Mouse (Mus musculus) adrenal gland, adult 18-20 months (tissue): ENCODE measurements around the gene Satb1. TPM values are rescaled to one million over a fixed set of nuclear protein-coding genes. Genes with fewer than 3 reads are reported as not detected.

Experiments
- DNase-seq, 2 experiments: peaks; one replicate each; pipeline ENCODE4 v3.0.0; 2021 to 2022; ENCODE audit warnings: low spot score in 2 of 2
- long read RNA-seq, 2 experiments: library from polyadenylated mRNA; stranded (forward); transcript quantifications; one replicate each; pipeline ENCODE4 v2.0.0; 2021
- total RNA-seq, 2 experiments: library from RNA; stranded (reverse); gene quantifications; 1 replicate in 1 of 2; 2 replicates in 1 of 2; pipeline ENCODE4 v1.2.3; 2021

Gene Satb1
- total RNA-seq = 10 to 100 TPM; 16.3 to 22.2 TPM
- long read RNA-seq, experiment 1, full-length matches to known transcripts = 5 of 9 reads
- long read RNA-seq, experiment 1, partial matches to known transcripts = 2 of 9 reads
- long read RNA-seq, experiment 1, other reads (novel, unspliced or antisense) = 2 of 9 reads
- long read RNA-seq, experiment 2, full-length matches to known transcripts = 3 of 12 reads
- long read RNA-seq, experiment 2, partial matches to known transcripts = 7 of 12 reads
- long read RNA-seq, experiment 2, other reads (novel, unspliced or antisense) = 2 of 12 reads

- peak; percentile 56 to 69 for DNase-seq
These were observed at the start of gene Satb1 for GRCm38 (mm10) chr17:51832900-51833577. TSS of gene Satb1 (minus strand) at chr17:51833290.

DNA sequence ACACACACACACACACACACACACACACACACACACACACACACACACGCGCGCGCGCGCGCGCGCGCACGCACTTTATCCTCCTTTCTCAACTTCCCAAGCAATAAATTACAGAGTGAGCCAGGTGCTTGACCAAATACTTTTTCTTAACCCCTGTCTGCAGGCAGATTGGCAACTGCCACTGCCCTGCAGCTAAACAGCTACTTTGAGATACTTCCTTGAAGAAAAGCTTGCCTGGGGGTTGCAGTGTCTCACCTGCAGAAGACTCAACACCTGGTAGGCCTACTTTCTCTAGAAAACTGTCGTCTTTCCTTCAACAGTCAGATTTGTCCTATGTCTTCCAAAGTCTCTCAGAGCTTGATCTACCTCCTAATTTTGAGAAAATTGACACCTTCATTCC is 49.5 kb upstream of the Satb1 start:
- no peak for DNase-seq

GRCm38 (mm10) chr17:51880895-51881622 is 48.0 kb upstream of the Satb1 start:
- DNase-seq = no peak

DNA sequence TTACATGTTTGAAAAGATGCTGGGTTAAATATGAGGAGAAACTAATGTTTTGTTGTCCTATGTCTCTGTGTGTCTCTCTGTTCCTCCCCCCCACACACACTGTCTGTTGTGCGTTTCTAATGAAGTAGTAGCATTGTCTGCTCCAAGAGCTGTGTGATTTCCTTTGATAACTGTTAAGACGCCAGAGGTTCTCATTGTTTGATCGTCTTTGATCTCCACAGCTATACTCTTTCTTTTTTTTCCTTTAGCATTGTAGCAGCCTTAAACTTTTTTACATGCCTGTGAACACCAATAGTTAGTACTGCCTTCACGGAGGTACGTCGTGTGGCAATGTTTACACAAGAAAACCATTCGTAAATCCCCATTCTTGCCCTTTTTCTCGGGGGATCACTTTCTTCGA is 47.1 kb upstream of the Satb1 start:
- DNase-seq = no peak

GRCm38 (mm10) chr17:51879736-51880135 is 46.6 kb upstream of the Satb1 start:
- no peak for DNase-seq

DNA sequence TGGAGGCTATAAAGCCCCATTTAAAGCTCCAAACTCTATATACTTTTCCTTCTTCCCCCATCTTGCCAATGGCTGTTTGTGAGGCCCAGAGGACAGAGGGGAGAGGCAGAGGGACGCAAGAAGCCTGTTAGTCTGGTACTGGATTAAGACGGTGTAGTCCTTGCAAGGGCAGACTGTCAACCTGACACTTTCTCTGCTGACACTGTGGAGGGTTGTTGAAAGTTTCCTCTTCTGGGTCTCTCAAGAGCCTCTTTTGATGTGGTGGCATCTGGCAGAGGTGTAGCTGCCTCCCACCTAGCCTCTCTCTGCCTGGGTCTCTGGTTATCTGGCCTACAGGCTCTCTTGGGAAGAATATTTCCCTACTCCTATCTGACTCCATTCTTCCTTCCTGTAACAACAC is 46.1 kb upstream of the Satb1 start:
- no peak for DNase-seq

DNA sequence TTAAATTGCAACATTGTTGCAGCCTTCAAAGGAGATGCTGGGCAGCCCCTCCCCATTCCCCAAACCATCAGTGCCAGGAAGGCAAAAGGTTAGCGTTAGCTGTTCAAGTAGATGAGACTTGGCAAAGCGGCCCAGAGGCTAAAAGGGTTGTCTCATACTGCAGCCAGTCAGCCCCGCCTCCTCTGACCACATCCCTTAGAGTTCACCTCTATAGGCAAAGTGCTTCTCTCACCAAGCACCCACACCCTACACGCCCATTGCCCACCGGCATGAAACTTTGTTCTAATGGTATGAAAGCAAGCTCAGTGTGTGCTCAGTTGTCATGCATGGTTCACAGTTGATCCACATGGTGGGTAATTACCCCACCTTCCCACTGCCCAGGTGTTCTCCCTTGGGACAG is 43.4 kb upstream of the Satb1 start:
- no peak for DNase-seq

DNA sequence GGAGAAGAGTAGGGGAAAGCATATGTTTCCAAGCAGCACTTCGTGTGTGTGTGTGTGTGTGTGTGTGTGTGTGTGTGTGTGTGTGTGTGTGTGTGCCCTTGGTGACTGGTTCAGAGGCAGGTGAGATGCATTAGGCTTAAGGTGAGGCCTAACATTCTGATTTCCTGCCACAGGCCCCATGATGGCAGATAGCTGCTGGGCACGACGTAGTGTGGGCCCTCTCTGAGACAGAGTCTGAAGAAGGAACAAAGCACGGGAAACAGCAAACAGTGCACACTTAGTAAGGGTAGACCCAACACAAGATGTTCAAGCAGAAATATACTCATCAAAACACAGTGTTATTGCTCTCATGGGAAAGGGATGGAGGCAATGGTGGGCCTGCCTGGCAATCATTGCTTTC is 24.5 kb upstream of the Satb1 start:
- DNase-seq = no peak

- no peak for DNase-seq
These were observed 23.2 kb upstream of the Satb1 start for GRCm38 (mm10) chr17:51856332-51856731.

DNA sequence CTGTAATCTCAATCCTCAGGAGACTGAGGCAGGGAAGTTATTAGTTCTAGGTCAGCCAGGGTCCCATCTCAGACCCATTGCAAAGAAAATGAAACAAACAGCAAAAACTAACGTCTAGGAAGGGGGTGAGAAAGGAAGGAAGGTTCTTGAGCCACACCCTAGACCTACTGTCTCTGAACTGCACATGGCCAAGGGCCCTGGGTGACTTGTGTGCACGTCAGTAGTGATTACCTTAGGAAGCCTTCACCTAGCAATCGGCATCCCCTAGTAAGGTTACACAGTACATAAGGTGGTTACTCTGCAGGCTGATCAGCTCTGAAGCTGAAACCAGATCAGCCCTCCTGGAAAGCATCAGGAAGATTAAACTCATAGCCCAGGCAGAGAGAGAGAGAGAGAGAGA is 22.2 kb upstream of the Satb1 start:
- no peak for DNase-seq

GRCm38 (mm10) chr17:51853952-51854351 is 20.9 kb upstream of the Satb1 start:
- no peak for DNase-seq

DNA sequence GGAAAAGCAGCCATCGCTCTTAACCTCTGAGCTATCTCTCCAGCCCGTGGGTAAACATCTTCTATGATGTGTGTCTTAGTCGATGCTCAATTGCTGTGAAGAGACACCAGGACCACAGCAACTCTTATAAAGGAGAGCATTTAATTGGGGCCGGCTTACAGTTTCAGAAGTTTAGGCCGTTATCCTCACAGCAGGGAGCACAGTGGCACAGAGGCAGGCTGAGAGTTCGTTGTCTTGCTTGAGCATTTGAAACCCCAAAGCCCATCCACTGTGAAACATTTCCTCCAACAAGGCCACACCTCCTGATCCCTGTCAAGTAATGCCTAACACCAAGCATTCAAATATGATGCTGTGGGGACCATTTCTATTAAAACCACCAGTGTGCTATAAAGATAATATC is 7.5 kb upstream of the Satb1 start:
- DNase-seq = no peak

DNA sequence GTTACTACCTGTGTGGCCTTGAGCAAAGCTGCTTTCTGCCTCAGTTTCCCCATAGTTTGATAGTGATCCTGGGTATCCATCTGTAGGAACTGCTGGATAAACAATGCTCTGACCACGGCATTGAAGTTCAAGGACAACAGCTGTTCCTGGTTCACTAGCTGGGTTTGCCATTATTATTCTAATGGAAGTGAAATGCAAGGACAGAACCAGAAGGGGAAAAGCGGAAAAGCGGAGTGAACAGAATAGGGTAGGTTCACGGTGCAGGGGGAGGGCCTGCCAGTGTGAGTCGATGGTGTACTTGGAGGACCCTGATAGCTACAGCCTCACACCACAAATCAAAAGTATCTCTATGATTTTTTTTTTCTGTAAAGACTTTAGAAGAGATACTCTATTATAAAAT is 6.4 kb upstream of the Satb1 start:
- DNase-seq = no peak

GRCm38 (mm10) chr17:51836901-51837300 is 3.8 kb upstream of the Satb1 start:
- no peak for DNase-seq

- no peak for DNase-seq
These were observed 3.2 kb upstream of the Satb1 start for GRCm38 (mm10) chr17:51836243-51836642.

- no peak for DNase-seq
These were observed 680 bp upstream of the Satb1 start for GRCm38 (mm10) chr17:51833578-51834361.

DNA sequence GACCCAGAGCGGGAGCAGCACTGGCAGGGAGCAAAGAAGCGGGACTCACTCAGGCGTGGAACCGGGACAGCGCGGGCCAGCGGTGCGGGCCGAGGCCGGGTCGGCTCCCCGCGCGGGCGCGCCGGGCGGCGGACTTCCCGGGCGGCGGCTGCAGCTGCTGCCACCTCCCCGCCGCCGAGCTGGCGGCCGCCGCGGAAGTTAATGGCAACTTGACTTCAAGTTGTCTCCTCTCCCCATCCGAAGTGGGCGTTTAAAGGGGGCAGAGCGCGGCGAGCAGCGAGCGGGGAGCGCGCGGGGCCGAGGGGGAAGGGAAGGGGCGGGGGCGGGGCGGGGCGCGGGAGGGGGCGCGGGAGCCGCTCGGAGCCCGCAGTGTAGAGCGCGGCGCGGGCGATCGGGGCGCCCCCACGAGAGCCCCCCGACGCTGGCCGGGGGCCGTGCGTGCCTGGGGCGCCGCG is 642 bp downstream of the Satb1 start:
- peak; percentile 52 to 58 for DNase-seq

- DNase-seq = peak; percentile 36 to 40
These were observed 1.2 kb downstream of the Satb1 start for GRCm38 (mm10) chr17:51831702-51832420.

DNA sequence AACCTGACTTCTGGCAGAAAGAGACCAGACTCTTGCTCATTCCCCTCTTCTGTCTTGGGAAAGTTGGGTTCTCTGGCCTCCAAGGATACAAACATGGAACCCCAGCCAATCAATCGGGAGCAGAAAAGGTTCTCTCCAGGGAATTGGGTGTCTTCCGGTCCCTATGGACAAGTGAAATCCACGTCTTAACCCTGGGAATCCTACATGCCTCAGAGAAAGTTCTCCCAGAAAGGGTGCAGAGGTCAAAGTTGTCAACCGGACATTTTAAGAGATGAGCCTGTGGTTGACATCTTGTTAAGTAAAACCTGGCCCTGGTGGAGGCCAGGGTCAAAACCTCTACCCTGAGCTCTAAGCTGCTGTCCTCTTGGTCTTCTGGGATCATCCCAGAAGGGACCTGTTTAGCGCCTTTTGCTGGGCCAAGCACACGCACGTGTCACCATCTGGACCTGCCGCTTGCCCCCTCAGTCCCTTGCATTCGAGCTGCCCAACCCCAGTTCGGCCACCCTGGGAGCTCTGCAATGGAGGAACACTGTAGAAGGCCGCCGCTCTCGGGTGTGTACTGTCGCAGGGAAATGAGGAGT is 1.9 kb downstream of the Satb1 start:
- DNase-seq = no peak

DNA sequence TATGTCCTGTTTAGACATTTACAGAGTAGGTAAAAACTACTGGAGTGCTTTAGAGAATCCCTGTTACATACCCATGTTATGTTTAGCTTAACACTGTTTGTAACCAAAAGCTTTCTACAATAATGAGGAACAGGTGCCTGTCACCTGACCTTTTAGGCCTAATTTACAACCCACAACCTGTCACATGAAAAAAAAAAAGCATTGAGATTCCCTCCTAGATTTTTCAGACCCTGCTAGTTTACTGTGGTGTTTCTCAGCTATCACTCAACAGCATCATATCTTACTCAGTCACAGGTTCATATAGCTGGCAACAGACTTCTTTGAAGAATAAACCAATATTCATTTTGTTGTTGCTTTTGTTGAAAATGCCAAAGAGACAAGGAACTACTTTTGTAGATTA is 3.7 kb downstream of the Satb1 start:
- DNase-seq = no peak
